Mouse (Mus musculus) urinary bladder, postnatal 0 days (tissue): Measurements from ENCODE around the gene Olfr19. TPM values are rescaled to one million over a fixed set of nuclear protein-coding genes. Genes with fewer than 3 reads are reported as not detected.

Source experiments
- polyA plus RNA-seq: library from polyadenylated mRNA; unstranded; fragments of >200 nt; fragmentation: Nextera tagmentation; extraction: Ambion mirVana; gene quantifications from 2 replicates; pipeline ENCODE4 v1.2.1, GENCODE M21; 2015

Gene Olfr19
- polyA plus RNA-seq: not detected in 2 replicates

GRCm38 (mm10) chr16:16676305-16676704, at the start of gene Olfr19:
Gene Olfr19, minus strand, starts transcription at chr16:16676405.

Other genes starting within 250 kb of the Olfr19 start
- gene Fgd4, start 75.9 kb downstream of the Olfr19 start, polyA plus RNA-seq: 4.0 and 4.4 TPM in 2 replicates
- not detected in 2 replicates for gene Spag6l, start 153.1 kb upstream of the Olfr19 start, polyA plus RNA-seq
- gene Igll1, start 187.6 kb upstream of the Olfr19 start, polyA plus RNA-seq: not detected in 2 replicates
- gene Top3b, start 194.3 kb upstream of the Olfr19 start, polyA plus RNA-seq: 35.3 and 37.2 TPM in 2 replicates
- 0.79 and 1.4 TPM in 2 replicates for gene Vpreb1, start 194.4 kb upstream of the Olfr19 start, polyA plus RNA-seq
- gene Ppm1f, start 220.1 kb upstream of the Olfr19 start, polyA plus RNA-seq: 8.2 and 8.5 TPM in 2 replicates